Mouse (Mus musculus): ENCODE data around the gene Dpy19l1.

The Dpy19l1 gene

DNA sequence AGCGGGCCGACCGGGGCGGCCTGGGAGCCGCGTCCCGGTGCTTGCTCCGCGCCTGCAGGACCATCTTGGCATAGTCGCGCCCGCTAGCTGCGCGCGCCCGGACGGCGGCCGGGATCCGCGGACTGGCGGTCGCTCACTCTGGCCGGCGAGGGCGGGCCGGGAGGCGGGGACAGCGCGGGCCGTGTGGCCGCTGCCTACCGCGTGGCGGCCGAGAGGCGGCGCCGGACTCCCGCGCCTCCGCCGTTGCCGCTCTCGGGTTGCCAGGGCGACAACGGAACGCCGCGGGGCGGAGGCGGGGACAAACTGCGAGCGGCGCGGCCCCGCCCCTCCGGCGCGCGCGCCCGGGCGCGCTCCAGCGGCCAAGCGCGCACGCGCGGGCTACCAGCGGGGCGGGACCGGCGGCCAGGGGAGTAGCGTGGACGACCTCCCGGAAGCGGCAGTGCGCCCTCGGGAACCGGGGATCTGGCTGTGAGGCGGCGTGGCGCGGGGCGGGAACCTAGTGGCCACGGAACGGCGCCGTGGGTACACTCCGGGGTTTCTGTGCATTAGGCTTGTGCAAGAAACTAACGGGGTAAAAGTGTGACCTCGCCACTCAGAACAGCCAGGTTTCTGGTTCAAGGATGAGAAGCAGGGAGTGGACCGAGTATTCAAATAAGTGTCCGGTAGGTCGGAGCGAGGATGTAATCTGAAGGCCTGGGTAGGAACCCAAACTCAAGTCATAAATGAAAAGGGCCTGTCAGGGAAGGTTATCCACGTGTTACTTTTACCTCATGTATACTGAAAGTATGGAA lies at the start of gene Dpy19l1:
Gene Dpy19l1 (minus strand): TSS at position 74 of the 791 bp plus-strand sequence.
- peak; percentile 55 for DNase-seq (ENCODE audit: low spot score)

DNA sequence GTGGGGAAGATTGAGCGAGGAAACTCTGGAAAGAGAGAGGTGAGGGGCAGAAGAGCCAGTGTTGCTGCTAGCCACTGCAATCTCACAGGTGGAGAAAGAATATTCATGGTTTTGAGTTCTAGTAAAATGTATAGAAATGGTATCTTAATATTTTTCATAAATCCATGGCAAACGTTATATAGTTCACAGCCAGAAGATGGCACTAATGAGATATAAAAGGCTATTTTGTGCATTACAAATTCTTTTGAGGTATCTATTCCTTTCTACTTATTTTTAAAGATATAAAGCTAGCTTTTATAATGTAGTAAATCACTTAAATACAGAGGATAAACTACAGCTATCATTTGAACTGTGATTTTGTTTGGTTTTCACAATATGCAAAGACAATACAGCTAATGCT lies 35.2 kb upstream of the Dpy19l1 start:
- DNase-seq (ENCODE audit: low spot score) = no peak

DNA sequence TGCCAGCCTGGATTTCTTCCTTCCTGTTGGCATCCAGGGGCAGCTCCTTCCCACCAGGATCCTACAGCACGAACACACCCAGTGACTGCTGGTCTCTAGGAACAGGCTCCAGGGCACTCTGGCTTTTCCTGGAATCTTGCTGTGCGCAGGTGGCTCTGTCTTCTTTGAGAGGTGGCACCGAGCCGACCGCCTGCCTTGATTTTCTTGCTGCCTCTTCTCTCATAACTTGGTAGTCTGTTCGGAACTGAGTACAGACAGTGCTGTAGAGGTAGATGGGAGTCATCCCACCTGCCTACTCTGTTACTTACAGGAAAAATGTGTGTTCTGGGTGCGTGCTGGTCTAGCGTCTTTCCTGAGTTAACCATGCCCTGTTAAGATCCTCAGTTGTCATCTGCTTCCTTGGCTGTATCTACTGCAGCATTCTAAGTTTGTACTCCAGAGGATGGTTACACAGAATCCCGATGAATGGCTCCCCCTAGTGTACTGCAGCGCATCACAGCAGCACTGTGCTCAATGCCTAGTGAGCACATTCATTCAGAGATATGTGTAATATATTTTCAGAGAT lies 13.7 kb upstream of the Dpy19l1 start:
- peak; percentile 83 for DNase-seq (ENCODE audit: low spot score)

DNA sequence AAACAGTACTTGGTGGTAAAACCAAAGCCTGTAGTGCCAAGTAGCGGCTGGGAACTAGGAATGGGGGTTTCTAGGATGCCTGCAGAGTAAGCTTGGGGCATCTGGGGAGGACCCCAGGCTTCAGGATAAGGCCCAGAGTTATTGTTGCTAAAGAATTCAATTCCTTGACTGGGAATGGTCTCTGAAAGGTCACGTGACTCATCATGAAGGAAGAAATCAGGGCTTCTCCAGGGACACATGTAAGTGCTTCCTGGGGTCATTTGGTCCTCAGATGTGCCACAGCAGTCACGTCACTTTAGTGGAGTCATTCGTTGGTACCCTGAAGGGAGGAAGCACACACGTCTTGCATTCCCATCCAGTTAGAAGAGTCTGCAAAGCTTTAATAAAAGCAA lies 11.1 kb upstream of the Dpy19l1 start:
- DNase-seq (ENCODE audit: low spot score) = no peak

DNA sequence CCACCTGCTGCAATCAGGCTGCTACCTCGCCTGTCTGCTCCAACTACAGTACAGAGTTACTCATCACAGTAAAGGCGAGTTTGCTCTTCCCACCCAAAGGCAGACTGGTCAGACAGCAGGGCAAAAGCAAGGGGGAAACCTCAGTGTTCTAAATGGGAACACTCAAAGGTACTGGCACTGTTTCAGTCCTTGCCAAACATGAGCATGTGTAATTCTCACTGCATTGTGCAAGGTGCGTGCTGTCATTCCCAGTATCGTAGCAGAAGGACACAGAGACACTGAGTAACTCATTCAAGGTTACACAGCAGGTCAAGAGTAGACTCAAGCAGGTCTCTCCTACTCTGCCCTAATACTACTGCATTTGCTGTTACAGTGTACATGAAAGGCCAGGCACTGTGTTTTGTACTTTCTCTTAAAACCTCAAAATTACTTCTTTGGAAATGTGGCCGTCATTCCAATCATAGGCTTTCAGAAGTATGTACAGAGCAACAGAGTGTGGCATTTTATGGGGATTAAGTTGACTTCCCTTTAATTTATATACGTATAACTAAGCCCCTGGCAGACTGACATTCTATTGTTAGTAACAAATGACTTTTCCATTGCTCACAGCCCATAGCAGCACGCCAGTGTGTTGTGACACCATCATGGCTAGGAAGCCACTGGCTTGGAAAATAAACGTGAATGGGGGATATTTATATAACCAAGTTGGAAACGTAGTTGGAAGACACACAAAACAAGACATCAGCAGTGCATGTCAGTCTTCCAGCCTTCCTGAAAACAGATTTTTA lies 10.5 kb upstream of the Dpy19l1 start:
- no peak for DNase-seq (ENCODE audit: low spot score)

DNA sequence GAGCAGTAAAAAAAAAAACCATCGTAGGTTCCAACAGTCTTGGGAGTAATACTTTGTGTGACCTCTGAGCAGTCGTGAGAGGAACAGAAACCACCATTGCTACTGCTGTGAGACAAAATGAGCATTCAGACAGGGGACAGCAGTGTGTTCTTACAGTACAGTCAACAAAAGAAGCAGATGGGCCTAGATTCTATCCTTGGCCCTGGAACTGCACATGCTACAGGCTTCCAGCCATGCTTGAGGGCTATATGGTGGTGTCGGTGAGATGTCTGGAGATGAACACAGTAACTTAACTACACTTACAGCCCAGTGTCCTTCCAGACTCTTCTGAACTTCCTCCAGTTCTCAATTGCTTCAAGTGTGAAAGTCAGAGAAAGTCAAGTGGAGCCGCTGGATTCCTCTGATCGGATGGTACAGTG lies 9.2 kb upstream of the Dpy19l1 start:
- no peak for DNase-seq (ENCODE audit: low spot score)

DNA sequence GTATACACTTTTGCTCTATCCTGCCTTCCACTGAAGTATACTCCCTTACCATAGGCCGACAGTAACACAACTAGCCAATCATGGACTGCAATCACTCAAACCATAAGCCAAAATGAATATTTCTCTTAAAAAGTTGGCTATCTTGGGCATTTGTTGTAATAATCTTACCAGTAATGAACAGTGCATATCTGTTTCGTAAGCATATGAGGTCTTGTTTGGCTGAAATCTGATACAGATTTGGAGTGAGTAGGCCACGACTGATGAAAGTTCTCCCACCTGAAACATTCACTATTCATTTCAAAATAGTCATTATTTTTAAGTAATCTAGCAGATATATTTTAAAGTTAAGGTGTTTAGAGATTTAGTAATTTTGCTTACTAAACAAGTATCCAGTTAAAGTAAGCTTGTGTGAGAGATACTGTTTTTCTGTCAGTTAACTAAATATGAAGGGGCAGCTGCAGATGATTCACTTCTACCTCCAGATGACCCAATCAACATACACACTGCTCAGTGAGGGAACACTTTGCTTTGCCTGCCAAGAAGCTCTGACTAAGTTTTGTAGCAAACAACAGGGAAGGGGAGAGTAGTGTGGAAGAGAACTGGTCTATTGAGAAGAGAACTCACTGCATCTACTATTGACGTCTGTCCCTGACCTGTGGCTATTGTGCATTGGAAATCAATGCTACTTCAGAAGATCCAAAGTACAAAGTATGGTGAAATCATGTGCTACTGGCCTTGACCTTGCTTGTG lies 8.6 kb upstream of the Dpy19l1 start:
- DNase-seq (ENCODE audit: low spot score) = no peak

DNA sequence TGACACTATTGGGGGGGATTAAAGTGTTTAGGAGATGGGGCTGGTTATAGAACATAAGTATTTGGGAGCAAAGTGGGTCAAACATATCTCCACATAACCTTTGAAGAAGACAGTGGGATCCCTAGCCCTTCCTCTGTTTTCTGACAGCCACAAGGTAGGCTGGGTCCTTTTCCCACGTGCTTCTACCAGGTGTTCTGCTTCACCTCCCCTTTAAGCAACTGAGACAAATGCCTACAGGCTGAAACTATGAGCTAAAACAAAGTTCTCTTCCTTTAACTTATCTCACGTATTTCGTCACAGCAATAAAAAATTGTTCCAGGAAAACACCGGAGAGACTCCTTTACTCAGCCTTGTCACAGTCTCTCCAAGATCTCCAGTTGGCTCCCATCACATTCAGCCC lies 5.9 kb upstream of the Dpy19l1 start:
- no peak for DNase-seq (ENCODE audit: low spot score)

DNA sequence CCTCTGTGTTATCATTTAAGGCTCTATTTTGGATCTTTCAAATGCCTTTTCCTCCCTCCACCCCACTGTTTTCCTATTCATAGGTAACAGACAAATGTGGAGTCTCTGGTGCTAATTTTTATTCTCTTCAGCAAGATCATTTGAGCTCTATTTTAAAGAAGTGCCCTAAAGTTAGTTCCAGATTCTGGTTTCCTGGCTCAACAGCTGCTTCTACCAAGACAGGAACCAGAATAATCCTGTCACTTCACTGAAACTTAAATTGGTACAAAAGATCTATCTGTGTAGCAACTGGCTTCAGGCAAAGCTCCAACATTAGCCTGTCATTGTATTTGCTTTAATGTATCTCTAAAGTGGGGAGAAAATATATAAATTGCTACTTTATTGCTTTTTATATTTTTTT lies 3.6 kb upstream of the Dpy19l1 start:
- no peak for DNase-seq (ENCODE audit: low spot score)

DNA sequence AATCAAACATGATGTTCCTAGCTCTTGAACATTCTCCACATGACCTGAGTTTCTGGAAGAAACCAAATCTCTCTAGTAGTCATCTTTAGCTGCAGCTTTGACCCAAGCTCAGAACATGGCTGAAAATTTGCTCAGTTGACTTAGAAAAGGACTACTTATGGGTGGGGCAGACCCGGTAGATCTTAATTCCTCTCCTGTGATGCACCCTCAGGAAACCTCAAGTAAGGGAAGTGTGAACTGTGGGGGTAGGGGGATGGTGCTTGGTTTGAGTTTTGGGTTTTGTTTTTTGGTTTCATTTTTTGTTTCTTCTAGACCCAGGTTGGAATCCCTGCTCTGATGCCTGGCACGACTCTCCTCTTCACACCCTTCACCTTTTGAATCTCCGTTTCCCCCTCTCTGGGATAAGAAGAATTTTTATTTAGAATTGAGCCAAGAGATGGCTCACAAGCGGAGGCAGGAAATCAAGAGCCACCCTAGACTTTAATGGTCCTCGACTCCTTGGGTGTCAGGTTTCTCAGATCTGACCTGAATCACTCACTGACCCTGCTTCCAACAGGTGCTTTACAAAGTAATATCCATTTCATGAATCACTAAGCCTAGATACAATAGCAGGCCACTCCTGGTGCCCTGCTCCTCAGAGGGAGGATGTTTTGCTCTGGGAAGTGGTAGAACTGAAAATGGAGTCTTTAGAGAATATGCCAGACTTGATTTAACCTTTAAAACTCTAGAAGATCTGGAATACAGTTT lies 2.2 kb upstream of the Dpy19l1 start:
- DNase-seq (ENCODE audit: low spot score) = no peak

DNA sequence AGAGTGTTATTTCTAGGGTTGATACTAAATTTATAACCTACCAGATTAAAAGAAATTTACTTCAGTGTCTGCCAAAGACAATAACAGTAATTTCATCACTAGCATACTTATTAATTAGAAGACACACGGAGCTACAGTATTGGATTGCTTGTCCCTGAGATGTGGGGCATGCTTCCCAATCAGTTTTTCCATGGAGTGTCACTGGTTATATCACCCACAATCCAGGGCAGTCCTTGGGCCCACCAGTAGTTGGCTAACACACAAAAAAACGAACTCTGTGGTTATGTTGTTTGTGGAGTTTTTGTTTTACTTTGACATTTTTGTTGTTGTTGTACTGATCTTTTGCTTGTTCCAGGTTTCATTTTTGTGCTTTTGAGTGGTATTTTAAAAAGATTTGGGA lies 1.4 kb upstream of the Dpy19l1 start:
- no peak for DNase-seq (ENCODE audit: low spot score)

DNA sequence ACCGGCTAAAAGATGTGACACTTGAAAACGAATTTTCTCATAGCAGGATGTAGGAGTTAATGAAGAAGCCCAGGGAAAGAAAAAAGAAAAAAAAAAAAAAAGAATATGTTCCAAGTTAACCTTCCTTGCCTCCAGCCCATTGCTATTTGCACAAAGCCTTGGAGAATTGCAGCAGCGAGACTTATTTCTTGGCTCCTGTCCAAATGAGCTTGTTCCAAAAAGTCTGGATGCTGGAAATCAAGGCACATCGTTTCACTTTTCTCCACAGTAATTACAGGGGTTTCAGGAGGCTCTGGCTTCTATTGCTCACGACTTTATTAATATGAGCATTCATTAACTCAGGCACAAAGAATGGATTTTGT lies 899 bp upstream of the Dpy19l1 start:
- DNase-seq (ENCODE audit: low spot score) = no peak

DNA sequence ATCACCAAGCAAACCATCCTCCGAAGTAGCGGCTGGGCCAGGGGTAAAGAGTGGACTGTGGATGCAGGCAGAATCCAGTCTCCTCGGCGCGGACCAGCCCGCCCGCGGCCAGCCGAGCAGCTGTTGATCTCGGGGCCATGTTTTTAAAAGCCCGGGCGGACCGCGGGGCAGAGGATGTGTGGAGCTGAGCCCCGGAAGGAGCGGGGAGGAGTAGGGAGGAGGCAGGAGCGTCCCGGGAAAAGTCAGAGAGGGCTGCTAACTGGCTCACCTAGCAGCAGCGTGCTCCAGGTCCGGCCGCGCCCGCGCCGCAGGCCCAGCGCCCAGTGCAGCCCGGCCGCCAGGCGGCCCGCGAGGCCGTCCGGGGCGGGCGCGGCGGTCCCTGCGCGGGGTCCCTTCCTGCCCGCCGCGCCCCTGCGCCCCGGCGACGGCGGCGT lies 352 bp downstream of the Dpy19l1 start:
- DNase-seq (ENCODE audit: low spot score) = no peak

DNA sequence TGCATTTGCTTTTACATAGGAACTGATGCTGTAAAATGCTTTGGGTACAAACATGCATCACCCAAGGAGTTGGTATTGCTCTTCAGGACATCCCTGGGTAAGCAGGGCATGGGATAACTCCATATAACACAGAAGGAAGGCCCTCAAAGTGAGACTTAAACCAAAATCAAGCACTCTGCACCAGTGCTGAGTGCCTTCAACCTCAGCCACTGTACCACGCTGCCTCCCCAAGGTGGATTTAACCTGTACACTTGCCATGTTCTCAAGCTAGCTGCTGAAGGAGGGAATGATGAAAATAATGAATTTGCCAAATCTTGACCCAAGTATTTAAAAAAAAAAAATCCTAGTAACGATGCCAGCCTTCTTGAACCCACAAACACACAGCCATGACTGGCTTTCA lies 1.3 kb downstream of the Dpy19l1 start:
- DNase-seq (ENCODE audit: low spot score) = no peak

DNA sequence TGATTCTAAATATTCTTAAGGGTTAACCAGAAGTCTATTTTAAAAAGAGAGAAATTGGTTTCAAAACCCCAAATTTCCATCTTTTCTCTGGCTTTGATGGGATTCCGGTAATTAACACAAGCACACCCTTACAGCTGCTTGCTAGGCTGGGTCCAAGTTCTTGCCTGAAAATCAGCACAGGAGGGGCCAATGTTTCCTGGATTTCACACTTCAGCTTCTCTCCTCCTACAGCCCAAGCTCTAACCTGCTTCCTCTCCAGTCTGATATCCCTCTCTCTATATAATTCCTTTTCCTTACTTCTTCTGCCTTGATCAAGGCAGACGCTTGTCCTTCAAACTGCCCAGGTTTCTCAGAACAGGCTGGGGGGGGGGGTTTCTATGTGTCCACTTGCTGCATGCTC lies 6.7 kb downstream of the Dpy19l1 start:
- no peak for DNase-seq (ENCODE audit: low spot score)

DNA sequence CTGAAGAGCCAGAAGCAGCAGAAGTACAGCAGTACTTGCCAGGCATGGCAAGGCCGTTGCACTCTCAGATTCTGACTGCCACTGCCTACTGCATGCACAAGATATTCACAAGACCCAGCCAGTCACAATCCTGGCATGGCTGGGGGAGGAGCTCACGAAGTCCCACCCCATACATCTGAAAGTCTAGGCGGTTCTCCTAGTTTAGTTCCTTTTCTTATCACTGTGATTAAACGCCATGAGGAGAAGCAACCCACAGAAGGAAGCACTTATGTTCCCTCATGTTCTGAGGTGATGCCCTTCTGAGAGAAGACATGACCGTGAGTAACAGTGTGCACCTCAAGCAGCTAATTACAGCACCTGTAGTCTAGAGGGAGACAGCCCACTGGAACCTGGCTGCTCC lies 12.4 kb downstream of the Dpy19l1 start:
- no peak for DNase-seq (ENCODE audit: low spot score)

DNA sequence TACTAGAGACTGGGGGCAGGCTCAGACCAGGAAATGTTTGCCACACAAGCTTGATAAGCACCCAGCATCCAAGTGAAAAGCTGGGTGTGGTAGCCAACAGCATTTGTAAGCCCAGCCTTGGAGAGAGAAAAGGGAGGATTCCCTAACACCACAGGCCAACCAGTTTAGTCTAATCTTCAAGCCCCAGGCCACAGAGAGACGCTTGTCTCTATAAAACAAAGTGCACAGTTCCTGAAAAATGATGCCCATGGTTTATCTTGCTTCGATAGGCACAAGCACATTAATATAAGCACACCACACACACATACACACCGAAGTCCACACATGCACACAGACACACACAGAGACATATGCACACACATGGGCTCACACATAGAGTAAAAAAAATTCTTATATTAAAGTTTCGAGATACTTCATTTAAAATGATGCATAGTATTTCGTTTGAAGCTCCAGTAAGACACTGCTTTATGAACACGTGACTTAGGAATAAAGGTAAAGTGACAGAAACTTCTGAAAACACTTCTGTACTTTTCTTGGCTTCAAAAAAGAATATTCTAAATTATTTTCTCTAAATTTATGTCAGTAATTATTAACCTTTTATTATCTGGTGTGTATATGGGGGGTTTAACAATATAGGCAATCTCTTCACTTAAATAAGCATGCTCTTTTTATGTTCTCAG lies 14.4 kb downstream of the Dpy19l1 start:
- no peak for DNase-seq (ENCODE audit: low spot score)

DNA sequence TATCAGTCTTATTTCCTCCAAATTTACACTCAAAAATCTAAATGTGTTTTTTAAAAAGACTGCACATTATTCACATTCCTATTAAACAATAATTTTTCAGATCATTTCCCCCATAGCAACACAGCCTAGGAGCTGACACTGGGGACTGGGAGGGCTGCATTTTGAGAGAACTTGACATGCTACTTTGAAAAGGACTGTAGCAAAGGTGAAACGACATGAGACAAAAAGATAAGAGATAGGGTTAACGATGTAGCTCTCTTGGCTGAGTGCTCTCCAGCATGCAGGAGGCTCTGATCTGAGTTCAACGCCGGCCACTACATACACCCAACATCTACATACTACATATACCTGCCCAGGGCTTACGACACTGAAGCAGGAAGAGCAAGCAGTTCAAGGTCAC lies 20.6 kb downstream of the Dpy19l1 start:
- no peak for DNase-seq (ENCODE audit: low spot score)

DNA sequence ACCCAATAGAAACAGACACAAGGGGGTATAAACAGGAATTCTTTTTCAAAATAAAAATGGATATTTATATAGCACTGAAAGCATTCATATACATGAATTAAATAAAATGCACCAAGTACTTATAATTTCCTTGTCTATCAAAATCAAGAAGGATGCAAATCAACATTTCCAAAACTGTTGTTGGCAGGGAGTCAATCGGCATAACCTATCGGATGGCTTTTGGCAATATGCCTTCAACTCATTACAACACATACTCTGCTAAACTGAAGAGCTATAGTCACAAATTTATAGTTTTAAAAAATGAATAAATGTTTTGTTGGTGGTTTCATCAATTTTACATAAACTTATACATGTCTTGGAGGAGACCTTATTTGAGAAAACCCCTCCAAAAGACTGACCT lies 25.7 kb downstream of the Dpy19l1 start:
- no peak for DNase-seq (ENCODE audit: low spot score)

DNA sequence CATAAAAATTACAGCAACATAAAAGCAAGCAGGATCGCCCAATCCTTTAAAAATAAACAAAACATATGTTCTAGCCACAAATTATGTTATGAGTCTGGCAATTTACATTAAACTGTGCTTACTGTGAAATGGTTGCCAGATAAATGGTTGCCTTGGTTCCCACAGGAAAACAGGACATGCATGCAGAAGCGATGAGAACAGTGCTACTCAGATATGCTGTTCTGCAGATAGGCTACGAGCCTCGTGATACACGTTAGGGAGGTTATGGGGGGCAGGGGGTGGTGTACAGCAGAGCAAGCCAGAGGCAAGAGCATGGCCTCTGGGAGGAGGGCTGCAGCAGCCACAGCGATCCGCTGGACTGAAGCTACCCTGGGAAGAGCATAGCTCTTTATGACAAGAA lies 29.1 kb downstream of the Dpy19l1 start:
- no peak for DNase-seq (ENCODE audit: low spot score)

DNA sequence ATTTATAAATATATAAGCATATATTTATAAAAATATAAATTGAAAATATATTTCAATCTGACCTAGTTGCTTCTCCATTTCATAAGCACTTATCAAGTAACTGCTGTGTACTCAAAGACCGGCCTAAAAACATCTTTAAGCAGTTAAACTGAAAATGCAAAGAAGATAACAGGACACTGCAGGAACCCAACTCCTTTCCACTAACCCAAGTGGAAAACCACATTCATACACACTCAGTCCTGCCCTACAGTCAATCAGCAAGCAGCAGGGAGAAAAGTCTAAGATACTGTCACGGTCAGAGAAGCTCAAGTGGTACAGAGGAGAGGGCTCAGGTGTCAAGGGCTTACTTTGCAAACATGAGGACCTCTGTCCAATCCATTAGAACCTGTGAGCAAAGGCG lies 30.4 kb downstream of the Dpy19l1 start:
- DNase-seq (ENCODE audit: low spot score) = no peak

Measured in layer of hippocampus, adult 9-10 months (tissue).